Mouse (Mus musculus): ENCODE data around the gene Gm39115.

DNA sequence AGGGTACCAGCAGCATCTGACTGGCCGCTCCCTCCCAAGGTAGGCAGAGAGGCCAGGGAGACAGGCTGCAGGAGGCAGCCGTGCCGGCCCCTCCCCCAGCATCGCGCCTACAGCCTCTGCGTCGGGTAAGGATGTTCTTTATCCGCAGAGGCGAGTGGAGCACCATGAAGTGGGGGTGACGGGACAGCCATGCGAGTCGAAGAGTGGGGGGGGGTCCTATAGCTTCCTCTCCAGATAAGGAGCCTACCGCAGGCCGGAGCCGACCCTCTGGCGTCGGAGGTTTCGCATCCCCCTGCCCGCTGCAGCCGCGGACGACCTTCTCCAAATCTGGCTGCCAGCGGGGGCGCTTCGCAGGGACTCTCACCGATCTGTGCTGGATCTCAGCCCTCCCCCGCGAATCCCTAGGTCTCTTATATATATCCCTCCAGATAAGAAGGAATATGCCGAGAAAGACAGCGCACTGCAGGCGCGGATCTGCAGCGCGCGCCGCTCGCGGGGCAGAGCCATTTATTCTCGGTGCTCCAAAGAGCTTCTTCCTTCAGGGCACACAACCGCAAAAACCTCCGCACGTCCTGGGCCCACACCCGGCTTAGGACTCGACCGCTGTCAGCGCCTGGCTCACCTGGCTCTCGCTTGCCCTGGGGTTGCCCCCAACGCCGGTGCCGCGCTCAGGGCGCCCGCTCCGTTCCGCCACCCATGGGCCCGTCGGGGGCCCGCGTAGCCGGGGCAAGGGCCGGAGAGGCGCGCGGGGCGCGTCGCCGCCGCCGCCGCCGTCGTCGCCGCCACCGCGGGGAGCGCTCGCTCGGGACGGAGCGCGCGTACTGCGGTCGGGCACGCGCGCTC is 41.3 kb downstream of the Gm39115 start:
- TF ChIP-seq CTCF (IDR thresholded peaks at IDR 0.05; ENCODE audit: low read depth, low read length) = no peak
- no peak for TF ChIP-seq POLR2A (IDR thresholded peaks at IDR 0.05; ENCODE audit: extremely low read depth, insufficient read depth, low read length)

Data from liver, adult 2 months (tissue).